Mouse (Mus musculus) embryonic facial prominence, embryonic 13.5 days (tissue): ENCODE data around the gene Prpf6. TPM values are rescaled to one million over a fixed set of nuclear protein-coding genes. Genes with fewer than 3 reads are reported as not detected.

Experiments used
- ATAC-seq: fragments of 200-750 bp; cut with Nextera tagmentation; 2 replicates; pipeline ENCODE4 v1.8.0; 2017; ENCODE audit warnings: low read depth; ENCODE audit not compliant: insufficient number of reproducible peaks, insufficient read depth, low FRiP score, low TSS enrichment
- H3K27ac ChIP-seq: fragments of 300-500 bp; sonication (generic); 2 replicates; pipeline ENCODE4 v1.5.1; 2015; ENCODE audit warnings: moderate library complexity, mild to moderate bottlenecking, inconsistent platforms
- H3K27me3 ChIP-seq: fragments of 300-500 bp; sonication (generic); 2 replicates; pipeline ENCODE4 v1.6.1; 2015; ENCODE audit warnings: mild to moderate bottlenecking, inconsistent platforms
- H3K36me3 ChIP-seq: fragments of 300-500 bp; sonication (generic); 2 replicates; pipeline ENCODE4 v1.6.1; 2015; ENCODE audit warnings: mild to moderate bottlenecking, inconsistent platforms
- H3K4me1 ChIP-seq: fragments of 300-500 bp; sonication (generic); 2 replicates; pipeline ENCODE4 v1.6.1; 2015; ENCODE audit warnings: inconsistent platforms
- H3K4me2 ChIP-seq: fragments of 300-500 bp; sonication (generic); 2 replicates; pipeline ENCODE4 v1.6.1; 2015; ENCODE audit warnings: moderate library complexity, mild to moderate bottlenecking, inconsistent platforms
- H3K4me3 ChIP-seq: fragments of 300-500 bp; sonication (generic); 2 replicates; pipeline ENCODE4 v1.5.1; 2015; ENCODE audit warnings: mild to moderate bottlenecking, inconsistent platforms
- H3K9ac ChIP-seq: fragments of 300-500 bp; sonication (generic); 2 replicates; pipeline ENCODE4 v1.6.1; 2015; ENCODE audit warnings: mild to moderate bottlenecking, inconsistent platforms
- H3K9me3 ChIP-seq: fragments of 300-500 bp; sonication (generic); 2 replicates; pipeline ENCODE4 v1.6.1; 2016; ENCODE audit warnings: inconsistent platforms
- WGBS: fragments of 180-500 bp; shearing (Covaris S2); methylation state at CpG from one replicate; pipeline ENCODE4 v1.1.7; 2015; ENCODE audit warnings: mixed read lengths; 5-methylcytosine and 5-hydroxymethylcytosine counted together
- polyA plus RNA-seq: library from polyadenylated mRNA; unstranded; fragments of >200 nt; fragmentation: Nextera tagmentation; extraction: Ambion mirVana; gene quantifications from 2 replicates; pipeline ENCODE4 v1.2.1, GENCODE M21; 2015

Gene Prpf6
- polyA plus RNA-seq, 1 experiment from 2014 or later = 64.0 TPM

DNA sequence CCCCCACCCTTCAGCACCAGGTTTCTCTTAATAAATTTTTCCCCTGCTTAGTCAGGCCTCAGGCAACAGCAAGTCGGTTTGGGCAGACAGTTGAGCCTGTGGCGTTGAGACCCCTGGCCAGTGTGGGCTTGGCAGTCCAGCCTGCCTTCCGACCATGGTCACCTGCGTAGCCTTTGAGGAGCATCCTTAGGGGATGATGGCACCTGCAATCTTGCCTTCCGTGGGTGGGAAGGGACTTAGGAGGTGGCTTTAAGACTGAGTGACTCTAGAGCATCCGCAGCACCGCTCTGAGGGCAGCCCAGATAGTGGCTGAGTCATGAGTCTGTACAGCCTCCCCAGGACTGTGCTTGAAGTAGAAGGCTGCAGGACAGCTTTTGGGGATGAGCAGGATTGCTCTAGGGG is 89.0 kb downstream of the Prpf6 start:
- Histone ChIP-seq H3K4me2 (peak overlapping the region; percentile 89), H3K4me3 (peak overlapping the region; percentile 66), H3K4me1 (peaks cover 20% of the 10 kb centered on the region), H3K36me3 (peaks cover 11% of the 10 kb centered on the region), H3K27ac (no peak overlapping the region; the same call in 1 of the 2 replicates), H3K27me3 (no peaks in the 10 kb centered on the region), H3K9ac (peak overlapping the region; percentile 90), H3K9me3 (no peaks in the 10 kb centered on the region)
- 14% methylated on average over 7 of the region's 7 CpGs for WGBS
- no peak for ATAC-seq

- no peak for ATAC-seq
- Histone ChIP-seq H3K9ac (no peak overlapping the region), H3K9me3 (no peaks in the 10 kb centered on the region), H3K27ac (no peak overlapping the region), H3K27me3 (no peaks in the 10 kb centered on the region), H3K4me1 (peaks cover 18% of the 10 kb centered on the region), H3K4me3 (no peak overlapping the region), H3K4me2 (no peak overlapping the region), H3K36me3 (peaks cover 23% of the 10 kb centered on the region)
- 73% methylated on average over 1 of the region's 1 CpGs for WGBS
Observed at GRCm38 (mm10) chr2:181681978-181682377, 90.3 kb downstream of the Prpf6 start.

- no peak overlapping the region for H3K27ac ChIP-seq
- no peaks in the 10 kb centered on the region for H3K27me3 ChIP-seq
- WGBS = 72% methylated on average over 4 of the region's 4 CpGs
- no peak overlapping the region for H3K4me3 ChIP-seq
- H3K9ac ChIP-seq = 0 out of 2 replicates have a peak overlapping the region, but pooled peaks have one; percentile 11
- ATAC-seq = no peak
- peaks cover 16% of the 10 kb centered on the region for H3K4me1 ChIP-seq
- H3K4me2 ChIP-seq = no peak overlapping the region
- no peaks in the 10 kb centered on the region for H3K9me3 ChIP-seq
- peaks cover 38% of the 10 kb centered on the region for H3K36me3 ChIP-seq
Observed at GRCm38 (mm10) chr2:181683381-181683780, 91.7 kb downstream of the Prpf6 start.

DNA sequence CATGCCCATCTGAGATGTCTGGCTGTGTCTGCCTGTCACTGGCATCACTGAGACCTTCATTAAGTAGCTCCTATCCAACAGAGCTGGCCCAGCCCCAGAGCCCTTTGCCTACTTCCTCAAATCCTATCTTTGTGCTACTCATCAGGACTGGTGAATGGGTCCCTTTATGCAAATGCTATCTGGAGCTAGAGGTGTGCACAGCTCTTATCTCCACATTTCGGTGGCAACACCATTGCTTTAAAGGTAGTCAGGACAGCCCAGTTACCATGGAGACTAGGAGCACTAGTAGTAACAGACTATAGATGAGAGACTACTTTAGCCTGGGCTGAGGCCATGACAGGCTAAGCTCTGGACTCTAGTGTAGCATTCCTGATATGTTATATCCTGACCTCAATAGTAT is 93.0 kb downstream of the Prpf6 start:
- no peak overlapping the region for H3K4me3 ChIP-seq
- no peaks in the 10 kb centered on the region for H3K27me3 ChIP-seq
- peaks cover 49% of the 10 kb centered on the region for H3K36me3 ChIP-seq
- ATAC-seq = no peak
- no peak overlapping the region for H3K27ac ChIP-seq
- peaks cover 11% of the 10 kb centered on the region for H3K4me1 ChIP-seq
- H3K4me2 ChIP-seq = no peak overlapping the region
- H3K9me3 ChIP-seq = no peaks in the 10 kb centered on the region
- no peak overlapping the region for H3K9ac ChIP-seq
- WGBS = 82% methylated on average over 1 of the region's 1 CpGs

DNA sequence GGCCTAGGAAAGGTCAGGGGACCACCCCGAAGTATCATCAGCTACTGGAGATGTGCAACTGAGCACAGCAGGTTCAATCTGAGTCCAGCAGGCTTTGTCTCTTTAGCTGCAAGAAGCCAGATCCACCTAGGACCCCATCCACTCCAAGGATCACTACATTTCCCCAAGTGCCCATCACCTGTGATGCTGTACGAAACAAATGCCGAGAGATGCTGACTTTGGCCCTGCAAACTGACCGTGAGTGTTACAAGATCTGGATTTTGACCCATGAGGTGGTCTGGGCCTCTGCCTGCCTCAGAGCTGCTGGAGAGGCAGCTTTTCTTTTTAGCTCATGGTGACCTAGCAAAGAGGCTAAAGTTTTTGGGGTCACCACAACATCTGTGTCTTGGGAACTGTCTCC is 94.0 kb downstream of the Prpf6 start:
- Histone ChIP-seq H3K4me2 (no peak overlapping the region), H3K9ac (no peak overlapping the region), H3K4me1 (peaks cover 10% of the 10 kb centered on the region), H3K27ac (no peak overlapping the region), H3K4me3 (no peak overlapping the region), H3K36me3 (peaks cover 51% of the 10 kb centered on the region), H3K9me3 (no peaks in the 10 kb centered on the region), H3K27me3 (no peaks in the 10 kb centered on the region)
- ATAC-seq = no peak
- WGBS = 90% methylated on average over 4 of the region's 4 CpGs

- no peaks in the 10 kb centered on the region for H3K9me3 ChIP-seq
- no peak overlapping the region for H3K4me2 ChIP-seq
- H3K27ac ChIP-seq = no peak overlapping the region
- peaks cover 15% of the 10 kb centered on the region for H3K4me1 ChIP-seq
- H3K27me3 ChIP-seq = no peaks in the 10 kb centered on the region
- no peak overlapping the region for H3K4me3 ChIP-seq
- no peak for ATAC-seq
- H3K9ac ChIP-seq = no peak overlapping the region
- peaks cover 57% of the 10 kb centered on the region for H3K36me3 ChIP-seq
- 95% methylated on average over 8 of the region's 8 CpGs for WGBS
Observed at GRCm38 (mm10) chr2:181687586-181687985, 95.9 kb downstream of the Prpf6 start.

DNA sequence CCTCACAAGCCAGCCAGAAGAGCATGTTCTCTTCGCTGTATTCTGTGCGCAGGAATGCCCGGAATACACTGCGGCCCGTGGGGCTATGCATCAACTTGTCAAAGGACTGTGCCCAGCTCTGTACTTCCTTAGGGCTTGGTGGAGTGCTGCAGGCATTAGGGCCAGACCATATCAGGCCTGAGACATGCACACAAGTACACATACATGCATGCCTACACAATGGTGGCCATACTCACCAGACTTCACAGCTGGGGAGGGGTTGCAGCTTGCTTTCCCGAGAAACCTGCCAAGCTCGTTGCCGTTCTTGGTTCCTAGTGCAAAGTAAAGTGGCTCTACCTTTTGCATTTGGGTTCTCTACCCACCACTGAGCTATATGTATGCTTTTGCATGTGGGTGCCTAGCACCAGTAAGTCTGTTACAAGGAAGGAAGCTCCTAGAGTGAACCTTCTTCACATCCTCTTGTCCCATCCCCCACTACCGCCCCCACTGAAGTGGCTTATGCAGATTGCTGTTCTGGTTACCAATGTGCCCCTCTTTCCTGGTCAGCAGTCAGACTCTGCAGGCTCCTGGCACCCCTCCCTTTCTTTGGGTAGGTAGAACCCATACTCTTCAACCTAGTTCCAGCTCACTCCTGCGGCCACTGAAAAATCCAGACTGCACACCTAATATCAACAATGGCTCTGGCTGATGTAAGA is 97.9 kb downstream of the Prpf6 start:
- ATAC-seq = no peak
- H3K27ac ChIP-seq = no peak overlapping the region
- H3K4me1 ChIP-seq = peaks cover 28% of the 10 kb centered on the region
- H3K36me3 ChIP-seq = peaks cover 51% of the 10 kb centered on the region
- no peak overlapping the region for H3K9ac ChIP-seq
- H3K4me2 ChIP-seq = no peak overlapping the region
- H3K9me3 ChIP-seq = no peaks in the 10 kb centered on the region
- 92% methylated on average over 10 of the region's 10 CpGs for WGBS
- no peaks in the 10 kb centered on the region for H3K27me3 ChIP-seq
- no peak overlapping the region for H3K4me3 ChIP-seq

- no peak overlapping the region for H3K4me2 ChIP-seq
- WGBS = 80% methylated on average over 6 of the region's 6 CpGs
- no peaks in the 10 kb centered on the region for H3K9me3 ChIP-seq
- H3K27me3 ChIP-seq = no peaks in the 10 kb centered on the region
- H3K9ac ChIP-seq = 0 out of 2 replicates have a peak overlapping the region, but pooled peaks have one; percentile 46
- ATAC-seq = no peak
- H3K4me3 ChIP-seq = no peak overlapping the region
- peaks cover 28% of the 10 kb centered on the region for H3K4me1 ChIP-seq
- H3K27ac ChIP-seq = no peak overlapping the region
- peaks cover 42% of the 10 kb centered on the region for H3K36me3 ChIP-seq
Observed at GRCm38 (mm10) chr2:181691083-181691482, 99.4 kb downstream of the Prpf6 start.

DNA sequence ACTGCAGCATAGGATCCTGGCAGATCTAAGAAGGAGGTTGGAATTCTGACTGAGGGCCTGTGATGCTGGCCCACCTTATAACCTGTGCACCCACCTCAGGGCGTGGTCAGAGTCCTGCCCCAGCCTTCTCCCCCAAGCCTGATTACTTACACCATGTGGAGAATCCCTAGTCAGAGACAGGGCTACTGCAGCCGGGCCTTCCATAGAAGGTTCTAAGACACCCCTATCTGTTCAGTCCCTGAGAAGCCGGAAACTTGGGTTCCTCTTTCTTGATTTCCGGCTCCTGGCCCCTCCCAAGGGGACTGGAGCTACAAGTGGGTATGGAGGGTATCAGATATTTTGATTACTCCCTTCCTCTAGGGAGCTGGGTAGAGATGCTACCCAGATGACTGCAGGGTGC is 99.9 kb downstream of the Prpf6 start:
- Histone ChIP-seq H3K36me3 (peaks cover 38% of the 10 kb centered on the region), H3K27ac (no peak overlapping the region), H3K4me1 (peaks cover 28% of the 10 kb centered on the region), H3K4me2 (no peak overlapping the region), H3K27me3 (no peaks in the 10 kb centered on the region), H3K4me3 (no peak overlapping the region), H3K9me3 (no peaks in the 10 kb centered on the region), H3K9ac (no peak overlapping the region)
- WGBS = 89% methylated on average over 4 of the region's 4 CpGs
- ATAC-seq = no peak

DNA sequence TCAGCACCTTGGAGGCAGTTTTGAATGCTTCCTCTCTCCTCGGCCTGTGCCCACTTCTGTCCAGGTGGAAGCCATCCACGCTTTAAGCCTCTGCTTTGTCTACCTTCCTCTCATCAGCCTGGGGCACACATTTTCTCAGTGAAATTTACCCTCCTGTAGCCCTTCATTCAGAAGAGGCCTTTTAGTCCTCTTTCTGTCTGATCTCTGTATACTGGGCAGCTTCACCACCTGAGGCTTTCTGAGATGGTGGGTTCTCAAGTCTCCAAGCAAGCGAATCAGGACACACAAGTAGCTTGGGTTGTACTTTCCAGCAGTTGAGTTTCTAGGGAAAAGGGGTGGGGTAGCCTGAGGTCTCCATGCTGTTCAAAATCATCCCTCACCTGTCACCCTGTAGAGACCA is 100.6 kb downstream of the Prpf6 start:
- Histone ChIP-seq H3K9me3 (no peaks in the 10 kb centered on the region), H3K4me1 (peaks cover 28% of the 10 kb centered on the region), H3K27me3 (no peaks in the 10 kb centered on the region; the same call in 1 of the 2 replicates), H3K9ac (peak overlapping the region; percentile 86; the same call in 1 of the 2 replicates), H3K4me3 (peak overlapping the region; percentile 73), H3K27ac (no peak overlapping the region), H3K4me2 (peak overlapping the region; percentile 91), H3K36me3 (peaks cover 30% of the 10 kb centered on the region)
- 83% methylated on average over 3 of the region's 3 CpGs for WGBS
- no peak for ATAC-seq

GRCm38 (mm10) chr2:181693339-181694280 is 101.9 kb downstream of the Prpf6 start, which contains the start of gene Rgs19:
TSS of gene Rgs19 (minus strand) at chr2:181693977.
- Histone ChIP-seq H3K9me3 (no peaks in the 10 kb centered on the region), H3K4me1 (peaks cover 28% of the 10 kb centered on the region), H3K27ac (peak within 1 kb of the TSS; percentile 52), H3K36me3 (peaks cover 18% of the 10 kb centered on the region), H3K27me3 (no peaks in the 10 kb centered on the region; the same call in 1 of the 2 replicates), H3K9ac (peak within 1 kb of the TSS; percentile 86), H3K4me3 (peak within 1 kb of the TSS; percentile 73), H3K4me2 (peak within 1 kb of the TSS; percentile 91)
- peak; percentile 79 for ATAC-seq
- WGBS = under 1% methylated on average over 75 of the region's 75 CpGs
